Mouse (Mus musculus): ENCODE measurements around the gene Tmem179.

GRCm38 (mm10) chr12:112489134-112489533, 27.4 kb downstream of the Tmem179 start, which contains the start of gene A530016L24Rik:
- TF ChIP-seq CTCF (IDR thresholded peaks at IDR 0.05; ENCODE audit: low read depth): no peak
- no peak for TF ChIP-seq EP300 (optimal IDR thresholded peaks at IDR 0.05)

All from stomach, postnatal 0 days (tissue).